Mouse (Mus musculus) limb, embryonic 11.5 days (tissue): Measurements from ENCODE around the gene Otud5. TPM values are rescaled to one million over a fixed set of nuclear protein-coding genes. Genes with fewer than 3 reads are reported as not detected.

Experiments used
- ATAC-seq: fragments of 200-750 bp; cut with Nextera tagmentation; 2 replicates; pipeline ENCODE4 v1.8.0; 2017; ENCODE audit warnings: low read depth; ENCODE audit not compliant: insufficient number of reproducible peaks, low FRiP score, low TSS enrichment
- DNase-seq: peaks from one replicate; pipeline ENCODE4 v3.0.0-alpha.2; 2015; ENCODE audit warnings: low spot score
- H3K27ac ChIP-seq: fragments of 300-500 bp; sonication (generic); replicated peaks from 2 replicates; pipeline ENCODE4 v1.5.1; 2014; ENCODE audit warnings: low read depth, mild to moderate bottlenecking, low read length
- H3K27me3 ChIP-seq: fragments of 300-500 bp; sonication (generic); 2 replicates; pipeline ENCODE4 v1.6.1; 2014; ENCODE audit warnings: mild to moderate bottlenecking, low read length, mixed read lengths; ENCODE audit not compliant: control insufficient read depth, insufficient read depth
- H3K36me3 ChIP-seq: fragments of 300-500 bp; sonication (generic); 2 replicates; pipeline ENCODE4 v1.6.1; 2014; ENCODE audit warnings: mild to moderate bottlenecking, low read length, moderate library complexity, mixed read lengths; ENCODE audit not compliant: control insufficient read depth, insufficient read depth
- H3K4me1 ChIP-seq: fragments of 300-500 bp; sonication (generic); 2 replicates; pipeline ENCODE4 v1.6.1; 2014; ENCODE audit warnings: low read length, mixed read lengths; ENCODE audit not compliant: control insufficient read depth, insufficient read depth
- H3K4me2 ChIP-seq: fragments of 300-500 bp; sonication (generic); 2 replicates; pipeline ENCODE4 v1.6.1; 2014; ENCODE audit warnings: low read depth, mild to moderate bottlenecking, moderate library complexity; ENCODE audit not compliant: severe bottlenecking
- H3K4me3 ChIP-seq: fragments of 300-500 bp; sonication (generic); 2 replicates; pipeline ENCODE4 v1.5.1; 2014; ENCODE audit warnings: low read depth, low read length
- H3K9ac ChIP-seq: fragments of 300-500 bp; sonication (generic); 2 replicates; pipeline ENCODE4 v1.6.1; 2014; ENCODE audit warnings: mild to moderate bottlenecking, low read length
- H3K9me3 ChIP-seq: fragments of 300-500 bp; sonication (generic); 2 replicates; pipeline ENCODE4 v1.6.1; 2016; ENCODE audit warnings: low read length; ENCODE audit not compliant: control insufficient read depth
- WGBS: fragments of 180-500 bp; shearing (Covaris S2); extraction: QIAGEN DNeasy Blood & Tissue Kit; methylation state at CpG from one replicate; pipeline ENCODE4 v1.1.7; 2014; 5-methylcytosine and 5-hydroxymethylcytosine counted together
- polyA plus RNA-seq: library from polyadenylated mRNA; unstranded; fragments of >200 nt; fragmentation: Nextera tagmentation; extraction: Ambion mirVana; gene quantifications from 2 replicates; pipeline ENCODE4 v1.2.1, GENCODE M21; 2014

The Otud5 gene
- polyA plus RNA-seq, 1 experiment from 2014 or later = 34.5 TPM

DNA sequence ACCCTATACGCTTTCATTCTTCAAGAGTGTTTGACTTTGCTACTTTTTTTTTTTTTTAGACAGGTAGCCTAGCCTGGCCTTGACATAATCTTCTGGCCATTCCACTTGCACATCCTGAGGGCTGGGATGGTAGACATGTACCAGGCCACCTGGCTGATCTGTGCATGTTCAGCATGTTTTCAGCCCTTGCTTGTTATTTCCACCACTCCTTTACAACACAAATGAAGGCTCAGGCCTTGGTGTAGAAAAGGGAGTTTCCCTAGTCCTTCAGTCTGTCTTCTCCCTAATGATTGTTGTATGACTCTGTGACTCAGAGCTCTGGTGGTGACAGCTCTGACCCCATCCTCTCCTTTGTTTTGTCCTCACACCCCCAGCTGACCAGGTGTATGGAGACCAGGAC is 26.0 kb downstream of the Otud5 start:
- Histone ChIP-seq H3K4me3 (no peak overlapping the region), H3K27me3 (no peaks in the 10 kb centered on the region)
- no peak for ATAC-seq

DNA sequence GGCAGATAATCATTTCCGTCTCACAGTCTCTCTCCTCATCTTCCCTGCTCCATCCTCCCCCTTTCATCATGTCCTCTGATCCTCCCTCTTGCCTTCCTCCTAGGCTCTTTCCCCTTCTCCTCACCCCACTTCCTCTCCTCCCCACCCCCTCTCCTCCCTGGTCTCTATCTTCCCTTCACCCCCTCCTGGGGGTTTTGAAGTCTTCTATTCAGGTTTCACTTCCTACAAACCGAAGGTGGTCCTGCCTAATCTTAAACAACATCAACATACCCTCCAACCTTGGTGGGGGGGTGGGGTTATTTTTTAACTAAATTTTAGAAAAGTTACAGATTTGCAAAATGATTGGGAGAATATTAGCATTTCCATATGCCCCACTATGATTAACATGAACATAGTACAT is 27.3 kb downstream of the Otud5 start:
- no peak overlapping the region for H3K4me3 ChIP-seq
- no peak overlapping the region for H3K4me2 ChIP-seq
- 73% methylated on average over 2 of the region's 2 CpGs for WGBS
- DNase-seq = no peak
- H3K9ac ChIP-seq = no peak overlapping the region
- no peak for ATAC-seq
- H3K9me3 ChIP-seq = no peaks in the 10 kb centered on the region
- H3K27me3 ChIP-seq = no peaks in the 10 kb centered on the region
- no peaks in the 10 kb centered on the region for H3K36me3 ChIP-seq
- no peak overlapping the region for H3K27ac ChIP-seq
- H3K4me1 ChIP-seq = no peaks in the 10 kb centered on the region

More for the DNA sequence above, 26.0 kb downstream of the Otud5 start:
- Histone ChIP-seq H3K9ac (no peak overlapping the region), H3K4me1 (no peaks in the 10 kb centered on the region), H3K27ac (no peak overlapping the region), H3K36me3 (no peaks in the 10 kb centered on the region), H3K4me2 (no peak overlapping the region), H3K9me3 (no peaks in the 10 kb centered on the region)
- no peak for DNase-seq
- WGBS = 100% methylated on average over 1 of the region's 1 CpGs

DNA sequence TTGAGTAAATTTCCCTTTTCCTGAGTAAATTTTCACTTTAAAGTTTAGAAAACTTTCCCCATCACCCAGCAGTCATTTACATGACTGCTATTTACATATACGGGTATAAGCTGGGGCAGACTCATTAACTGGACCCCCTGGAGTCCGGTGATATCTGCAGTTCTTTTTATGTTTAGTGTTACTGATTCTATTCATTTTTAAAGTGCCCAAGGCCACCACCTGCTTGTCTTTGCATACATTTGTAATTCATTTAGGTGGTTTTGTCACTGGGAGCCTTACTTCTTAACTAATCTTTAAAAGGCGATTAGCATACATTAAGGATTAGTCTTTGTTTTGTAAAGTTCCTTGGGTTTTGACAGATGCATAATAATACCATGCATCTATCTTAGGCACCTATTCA is 28.7 kb downstream of the Otud5 start:
- ATAC-seq (no peak), DNase-seq (no peak)
- no peaks in the 10 kb centered on the region; the same call in 1 of the 2 replicates for H3K36me3 ChIP-seq
- H3K9ac ChIP-seq = no peak overlapping the region
- no peaks in the 10 kb centered on the region for H3K9me3 ChIP-seq
- no peaks in the 10 kb centered on the region for H3K27me3 ChIP-seq
- no peaks in the 10 kb centered on the region for H3K4me1 ChIP-seq
- H3K27ac ChIP-seq = no peak overlapping the region
- no peak overlapping the region for H3K4me2 ChIP-seq
- no peak overlapping the region for H3K4me3 ChIP-seq
- 43% methylated on average over 3 of the region's 3 CpGs for WGBS

DNA sequence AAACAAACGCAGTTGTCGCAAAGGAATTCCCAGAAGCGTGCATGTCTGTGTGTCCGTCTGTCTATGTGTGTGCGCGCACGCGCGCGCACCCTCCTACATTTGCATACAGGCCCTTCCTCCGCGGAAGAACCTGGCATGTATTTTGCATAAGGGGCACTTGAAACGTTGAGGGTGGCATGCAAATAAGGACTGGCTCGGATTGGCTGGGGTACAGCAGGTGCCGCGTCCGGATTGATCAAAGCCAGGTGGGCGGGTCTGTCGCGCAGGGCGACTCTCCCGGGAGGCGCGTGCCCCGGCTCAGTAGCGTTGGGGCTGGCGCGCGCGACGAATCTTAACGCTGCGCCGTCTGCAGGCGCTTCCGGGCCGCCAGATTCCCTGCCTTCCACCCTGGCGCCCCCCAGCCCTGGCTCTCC is 36.8 kb downstream of the Otud5 start, which contains the start of gene Pim2:
Pim2 (plus strand) TSS at position 256 of the 413 bp plus-strand sequence.
- peak within 1 kb of the TSS; percentile 47; the same call in 1 of the 2 replicates for H3K9ac ChIP-seq
- WGBS = 9% methylated on average over 38 of the region's 38 CpGs
- H3K4me1 ChIP-seq = no peaks in the 10 kb centered on the region
- H3K27me3 ChIP-seq = no peaks in the 10 kb centered on the region
- no peaks in the 10 kb centered on the region for H3K9me3 ChIP-seq
- H3K4me3 ChIP-seq = peak within 1 kb of the TSS; percentile 37
- H3K36me3 ChIP-seq = no peaks in the 10 kb centered on the region; the same call in 1 of the 2 replicates
- ATAC-seq = peak; percentile 78
- DNase-seq = peak; percentile 80
- H3K27ac ChIP-seq = no peak within 1 kb of the TSS
- H3K4me2 ChIP-seq = peak within 1 kb of the TSS; percentile 85

DNA sequence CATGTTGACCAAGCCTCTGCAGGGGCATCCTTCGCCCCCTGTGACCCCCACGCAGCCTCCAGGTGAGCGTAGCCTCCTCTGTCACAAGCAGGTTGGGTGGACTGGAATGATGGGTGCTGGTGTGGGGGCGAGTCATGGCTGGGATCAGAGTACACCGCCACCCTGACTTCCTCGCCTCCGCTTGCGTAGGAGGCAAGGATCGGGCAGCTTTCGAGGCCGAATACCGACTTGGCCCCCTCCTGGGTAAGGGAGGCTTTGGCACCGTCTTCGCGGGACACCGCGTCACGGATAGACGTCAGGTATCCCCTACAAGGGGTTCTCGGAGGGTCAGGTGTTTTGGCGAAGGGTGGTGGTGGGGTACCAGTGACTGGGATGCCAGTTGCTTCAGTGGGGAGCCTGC is 37.3 kb downstream of the Otud5 start:
- 22% methylated on average over 21 of the region's 21 CpGs for WGBS
- ATAC-seq = peak; percentile 63

DNA sequence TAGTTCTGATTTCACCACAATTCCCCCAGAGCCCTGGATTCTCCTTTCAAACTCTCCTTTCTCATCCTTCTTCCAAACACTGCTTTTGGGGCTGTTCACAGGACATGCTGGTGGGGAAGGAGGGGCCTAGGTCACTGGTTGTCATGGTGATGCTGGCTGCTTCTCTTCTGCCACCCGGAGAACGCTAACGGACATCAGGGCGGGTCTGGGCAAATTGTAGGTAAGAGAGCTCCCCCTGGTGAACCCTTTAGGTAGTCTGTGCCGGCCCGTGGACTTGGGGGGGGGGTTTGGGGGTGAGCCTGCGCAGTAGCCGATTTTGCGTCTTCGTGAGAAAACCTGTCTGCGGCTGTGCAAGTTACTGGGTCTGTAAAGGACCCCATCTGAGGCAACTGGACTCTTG is 38.7 kb downstream of the Otud5 start:
- Histone ChIP-seq H3K27me3 (no peaks in the 10 kb centered on the region), H3K27ac (no peak overlapping the region), H3K4me2 (peak overlapping the region; percentile 20; the same call in 1 of the 2 replicates), H3K4me3 (no peak overlapping the region), H3K9me3 (no peaks in the 10 kb centered on the region), H3K36me3 (no peaks in the 10 kb centered on the region), H3K4me1 (no peaks in the 10 kb centered on the region), H3K9ac (no peak overlapping the region)
- WGBS = 18% methylated on average over 11 of the region's 11 CpGs
- peak; percentile 66 for DNase-seq
- ATAC-seq = peak; percentile 27; the same call in 1 of the 2 replicates

More for the DNA sequence above, 37.3 kb downstream of the Otud5 start:
- Histone ChIP-seq H3K4me3 (peak overlapping the region; percentile 37), H3K4me1 (no peaks in the 10 kb centered on the region), H3K27me3 (no peaks in the 10 kb centered on the region), H3K36me3 (no peaks in the 10 kb centered on the region; the same call in 1 of the 2 replicates), H3K9me3 (no peaks in the 10 kb centered on the region), H3K4me2 (peak overlapping the region; percentile 85), H3K9ac (peak overlapping the region; percentile 47; the same call in 1 of the 2 replicates), H3K27ac (no peak overlapping the region)
- DNase-seq = peak; percentile 21

DNA sequence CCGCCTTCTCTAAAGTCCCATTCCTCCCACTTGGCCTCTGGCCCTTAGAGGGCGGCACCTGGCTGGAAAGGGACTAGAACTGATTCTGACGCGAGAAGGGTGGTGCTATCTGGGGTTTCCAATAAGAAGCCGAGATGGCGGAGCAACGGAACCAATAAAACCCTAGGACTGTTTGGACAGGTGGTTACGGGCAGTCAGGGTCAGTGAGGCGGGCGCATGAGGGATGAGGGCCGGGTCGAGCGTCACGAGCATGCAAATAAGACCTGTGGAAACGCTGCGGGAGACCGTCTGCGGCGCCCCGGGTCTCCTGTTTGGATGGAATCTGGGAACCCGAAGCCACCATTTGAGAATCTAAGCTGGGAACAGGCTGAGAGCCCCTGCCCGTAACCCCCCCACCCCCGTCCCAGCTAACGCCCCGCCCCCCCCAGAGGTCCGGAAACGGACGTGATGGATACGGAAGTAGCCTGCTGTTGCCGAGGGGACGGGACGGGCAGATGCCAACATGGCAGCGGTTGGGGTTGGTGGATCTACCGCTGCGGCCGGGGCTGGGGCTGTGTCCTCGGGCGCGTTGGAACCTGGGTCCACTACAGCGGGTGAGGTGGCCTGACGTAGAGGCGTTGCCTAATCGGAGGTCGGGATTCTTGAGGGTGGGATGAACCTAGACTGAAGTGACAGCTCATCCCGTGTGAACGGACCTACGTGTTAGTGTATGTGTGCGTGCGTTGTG is 42.8 kb downstream of the Otud5 start, which contains the start of gene Slc35a2:
Slc35a2 (plus strand) TSS at position 188 of the 727 bp plus-strand sequence.
- ATAC-seq (peak; percentile 91), DNase-seq (peak; percentile 77)
- Histone ChIP-seq H3K4me2 (peak within 1 kb of the TSS; percentile 51), H3K9ac (no peak within 1 kb of the TSS), H3K4me3 (peak within 1 kb of the TSS; percentile 51), H3K36me3 (no peaks in the 10 kb centered on the region), H3K9me3 (no peaks in the 10 kb centered on the region), H3K4me1 (no peaks in the 10 kb centered on the region), H3K27ac (0 out of 2 replicates have a peak within 1 kb of the TSS, but pooled peaks have one; percentile 2), H3K27me3 (no peaks in the 10 kb centered on the region)
- WGBS = 15% methylated on average over 49 of the region's 49 CpGs

DNA sequence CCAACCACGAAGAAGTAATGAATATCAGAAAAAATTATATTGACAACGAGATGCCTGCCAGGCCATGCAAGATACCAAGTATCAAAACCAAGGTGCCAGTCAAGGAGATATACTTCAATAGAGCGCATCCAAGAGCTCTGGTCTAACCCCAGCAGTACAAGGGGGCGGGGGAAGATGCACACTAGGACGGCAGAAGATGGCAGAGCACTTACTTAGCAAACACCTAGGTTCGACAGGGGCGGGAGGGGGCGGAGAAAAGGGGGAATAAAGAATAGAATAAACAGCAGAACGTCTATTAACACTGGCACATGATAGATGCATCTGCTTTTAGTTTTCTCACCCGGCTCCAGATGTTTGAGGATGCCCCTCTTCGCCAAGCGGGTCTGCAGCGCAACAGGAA is 57.0 kb downstream of the Otud5 start:
- Histone ChIP-seq H3K4me3 (peak overlapping the region; percentile 53), H3K27me3 (no peaks in the 10 kb centered on the region), H3K4me1 (no peaks in the 10 kb centered on the region), H3K4me2 (peak overlapping the region; percentile 52), H3K9ac (peak overlapping the region; percentile 45; the same call in 1 of the 2 replicates), H3K9me3 (no peaks in the 10 kb centered on the region), H3K27ac (no peak overlapping the region), H3K36me3 (peaks cover 7% of the 10 kb centered on the region; the same call in 1 of the 2 replicates)
- DNase-seq = no peak
- WGBS = 34% methylated on average over 13 of the region's 13 CpGs
- ATAC-seq = no peak
